Mouse (Mus musculus) embryonic fibroblast, embryonic 13.5 days (primary cell): ENCODE data around the gene Mrnip.

ENCODE experiments used
- CTCF ChIP-seq: IDR thresholded peaks from 2 replicates; pipeline ENCODE4 v1.5.1; 2011; ENCODE audit warnings: mild to moderate bottlenecking, control low read depth, low read length, moderate library complexity, borderline replicate concordance; ENCODE audit not compliant: insufficient read depth
- POLR2A ChIP-seq: IDR thresholded peaks from 2 replicates; pipeline ENCODE4 v1.6.1; 2011; ENCODE audit warnings: low read depth, mild to moderate bottlenecking, control low read depth, low read length, moderate library complexity

- TF ChIP-seq POLR2A (no peak), CTCF (no peak)
Observed at GRCm38 (mm10) chr11:50238324-50238723, 64.1 kb downstream of the Mrnip start, which contains the start of gene Ltc4s.
